Mouse (Mus musculus): ENCODE data around the gene Cacna1e.

DNA sequence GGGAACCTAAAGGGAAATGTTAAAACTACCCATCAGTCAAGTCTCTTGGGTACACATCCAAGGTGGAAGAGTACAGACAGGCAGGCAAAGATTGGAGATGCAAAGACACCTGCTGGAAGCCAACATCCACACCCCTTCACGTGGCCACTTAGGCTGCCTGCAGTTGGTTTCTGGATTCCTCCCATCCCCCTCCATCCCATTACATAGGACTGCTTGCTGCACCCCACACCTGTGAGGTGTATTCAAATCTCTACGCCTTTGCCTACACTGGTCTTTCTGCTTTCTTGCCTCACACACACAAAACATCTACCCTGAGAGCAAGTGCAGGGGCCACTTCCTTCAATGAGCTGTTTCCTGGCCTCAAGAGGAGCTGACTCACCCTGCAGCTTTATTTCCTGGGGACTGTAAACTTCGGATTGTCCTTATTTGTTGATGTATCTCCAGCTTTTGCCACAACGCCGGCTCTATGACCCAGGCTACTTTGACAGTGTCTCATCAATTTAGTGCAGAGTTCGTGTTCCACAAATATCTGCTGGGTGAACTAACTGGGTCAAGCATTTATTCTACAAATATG is 43.2 kb downstream of the Cacna1e start:
- TF ChIP-seq POLR2A (IDR thresholded peaks at IDR 0.05; ENCODE audit: borderline replicate concordance, insufficient read depth, low read length) (no peak), CTCF (IDR thresholded peaks at IDR 0.05; ENCODE audit: borderline replicate concordance, insufficient read depth, low read depth, low read length) (no peak)
